Mouse (Mus musculus) testis, adult 2 months (tissue): ENCODE results near the gene Mdfi.

Experiments used
- CTCF ChIP-seq: fragments of 200-500 bp; IDR thresholded peaks from 2 replicates; pipeline ENCODE4 v1.5.1; 2012; ENCODE audit warnings: low read depth, mild to moderate bottlenecking, inconsistent platforms, low read length, moderate library complexity; ENCODE audit not compliant: control insufficient read depth, insufficient read depth, insufficient replicate concordance
- POLR2A ChIP-seq: fragments of 200-500 bp; IDR thresholded peaks from 2 replicates; pipeline ENCODE4 v1.6.1; 2012; ENCODE audit warnings: low read depth, mild to moderate bottlenecking, inconsistent platforms, low read length, moderate library complexity; ENCODE audit not compliant: control insufficient read depth

DNA sequence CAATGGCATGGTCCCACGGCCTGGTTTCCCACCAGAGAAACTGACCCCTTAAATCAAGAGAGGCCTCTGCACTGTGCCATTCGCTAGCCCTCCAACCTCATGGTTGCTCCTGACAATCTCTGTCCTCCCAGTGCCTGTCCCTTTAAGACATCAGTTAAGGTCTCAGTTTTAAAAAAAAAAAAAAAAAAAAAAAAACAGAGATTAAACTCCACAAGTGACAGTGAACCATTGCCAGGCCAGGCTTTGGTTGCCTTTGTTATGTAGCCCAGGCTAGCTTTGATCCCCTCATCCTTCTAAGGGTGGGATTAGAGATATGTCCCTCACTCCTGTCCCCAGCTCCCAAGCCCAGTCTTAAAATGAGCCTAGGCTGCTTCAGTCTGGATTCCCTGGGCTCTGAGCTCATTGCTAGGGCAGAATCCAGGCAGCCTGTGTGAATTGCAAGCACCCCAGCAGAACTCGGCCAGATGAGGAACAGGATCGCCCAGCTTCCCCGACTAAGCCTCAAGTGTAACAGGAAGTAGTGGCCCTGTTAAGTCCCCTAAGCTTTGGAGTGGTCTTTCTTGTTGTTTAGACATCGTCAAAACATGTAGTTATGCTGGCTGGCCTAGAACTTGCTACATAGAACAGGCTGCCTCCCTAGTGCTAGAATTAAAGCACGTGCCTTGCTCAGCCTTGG is 16.3 kb upstream of the Mdfi start:
- TF ChIP-seq CTCF = no peak
- TF ChIP-seq POLR2A = no peak
